Mouse (Mus musculus) splenic B cell, adult 2 months (primary cell): Measurements from ENCODE around the gene Robo1.

Experiments used
- DNase-seq: peaks from one replicate; pipeline ENCODE4 v3.0.0-alpha.2; 2011; ENCODE audit warnings: low read depth, low spot score
- H3K27me3 ChIP-seq: 2 replicates; pipeline ENCODE4 v1.6.1; 2012; ENCODE audit warnings: mild to moderate bottlenecking, low read length, moderate library complexity, mixed read lengths; ENCODE audit not compliant: control insufficient read depth, poor library complexity, insufficient read depth, severe bottlenecking
- H3K36me3 ChIP-seq: 2 replicates; pipeline ENCODE4 v1.6.1; 2012; ENCODE audit warnings: mild to moderate bottlenecking, low read length, moderate library complexity, mixed read lengths; ENCODE audit not compliant: control insufficient read depth, poor library complexity, insufficient read depth, severe bottlenecking

The Robo1 gene

DNA sequence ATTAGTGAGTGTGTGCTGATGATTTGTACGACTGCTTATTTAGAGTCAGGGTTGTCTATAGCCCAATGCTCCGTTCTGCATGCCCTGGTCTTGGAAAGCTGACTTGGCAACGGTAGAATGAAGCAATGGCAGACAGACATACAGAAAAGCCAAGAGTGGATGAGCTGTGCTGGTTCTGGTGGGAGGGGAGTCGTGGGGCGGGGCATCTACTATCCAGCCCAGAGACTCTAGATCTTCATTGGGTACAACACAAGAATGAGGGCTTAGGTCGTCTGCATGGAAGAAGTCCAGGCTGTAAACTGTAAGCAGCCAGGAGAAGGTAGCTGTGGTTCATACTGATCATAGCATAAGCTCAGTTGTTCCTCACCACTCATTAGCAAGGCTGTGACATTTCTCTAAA lies 492.7 kb downstream of the Robo1 start:
- Histone ChIP-seq H3K36me3 (no peaks in the 10 kb centered on the region), H3K27me3 (no peaks in the 10 kb centered on the region)
- DNase-seq, result no peak

DNA sequence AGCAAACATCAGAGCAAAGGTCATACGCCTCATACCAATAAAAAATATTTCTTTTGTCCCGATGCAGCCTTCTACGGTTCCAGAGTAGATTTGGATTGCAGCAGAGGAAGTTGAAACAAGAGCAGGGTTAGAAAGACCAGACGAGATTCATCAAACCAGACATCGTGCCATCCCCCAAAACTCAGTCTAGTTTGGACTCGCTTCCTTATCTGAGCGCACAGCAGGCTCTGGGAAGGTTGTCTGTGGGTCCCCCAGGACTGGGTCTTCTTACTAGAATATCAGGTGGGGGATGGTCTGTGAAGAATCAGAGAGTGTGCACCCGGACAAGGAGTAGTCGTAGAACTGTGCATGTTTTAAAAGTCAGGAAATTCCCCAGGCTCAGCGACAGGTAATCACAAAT lies 500.2 kb downstream of the Robo1 start:
- DNase-seq, result no peak
- no peaks in the 10 kb centered on the region for H3K27me3 ChIP-seq
- H3K36me3 ChIP-seq, result no peaks in the 10 kb centered on the region

DNA sequence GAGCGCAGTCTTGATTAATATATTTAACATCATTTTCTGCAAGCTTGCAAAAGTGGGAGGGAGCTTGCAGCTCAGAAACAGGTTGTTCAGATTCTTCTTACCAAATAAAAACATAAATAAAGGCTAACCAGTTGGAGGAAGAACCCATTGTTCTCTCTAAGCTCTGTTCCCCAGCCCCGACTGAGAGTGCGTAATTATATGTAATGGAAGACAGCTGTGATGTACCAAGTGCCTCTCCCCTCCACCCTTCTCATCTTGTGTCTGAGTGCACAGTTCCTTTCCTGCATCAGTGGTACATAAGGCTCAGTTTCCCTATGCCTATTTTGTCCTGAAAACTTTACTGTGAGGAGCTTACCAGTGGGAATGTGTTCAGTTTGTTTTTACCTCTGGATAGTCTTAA lies 502.8 kb downstream of the Robo1 start:
- no peaks in the 10 kb centered on the region for H3K27me3 ChIP-seq
- H3K36me3 ChIP-seq, result no peaks in the 10 kb centered on the region
- no peak for DNase-seq

DNA sequence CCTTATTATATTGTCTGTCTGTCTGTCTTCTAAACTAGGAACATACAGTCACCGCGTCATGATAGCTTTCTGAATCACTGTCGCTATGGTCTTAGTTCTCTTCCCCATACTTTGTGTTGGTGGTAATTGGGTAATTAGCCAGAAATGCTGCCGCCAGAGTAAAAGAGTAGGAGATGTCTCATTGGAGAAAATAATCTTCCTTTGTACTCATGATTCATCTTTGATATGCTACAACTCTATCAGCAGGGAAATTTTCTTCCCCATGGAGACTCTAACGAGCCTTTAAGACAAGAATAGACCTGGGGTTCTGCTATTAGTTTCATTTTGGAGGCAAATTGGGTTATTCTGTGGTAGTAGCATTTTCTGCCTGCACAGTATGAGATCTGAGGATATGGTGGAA lies 503.4 kb downstream of the Robo1 start:
- DNase-seq, result no peak
- H3K27me3 ChIP-seq, result no peaks in the 10 kb centered on the region
- no peaks in the 10 kb centered on the region for H3K36me3 ChIP-seq

DNA sequence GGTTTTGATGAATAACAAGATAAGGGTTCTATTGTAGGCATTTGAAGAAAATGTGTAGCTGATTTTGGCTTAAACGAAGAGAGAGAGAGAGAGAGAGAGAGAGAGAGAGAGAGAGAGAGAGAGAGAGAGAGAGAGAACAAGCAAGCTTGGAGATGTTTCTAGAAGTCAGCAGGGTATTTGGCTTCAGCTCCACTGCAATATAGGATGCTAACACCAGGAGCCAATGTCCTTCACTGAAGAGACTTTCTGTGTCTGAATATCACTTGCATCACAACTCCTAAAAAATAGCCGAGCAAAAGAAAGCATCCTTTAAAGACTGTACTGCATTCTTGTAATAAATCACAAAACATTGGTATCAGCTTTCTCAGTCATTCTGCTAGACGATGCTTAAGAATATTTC lies 503.8 kb downstream of the Robo1 start:
- DNase-seq, result no peak
- no peaks in the 10 kb centered on the region for H3K27me3 ChIP-seq

DNA sequence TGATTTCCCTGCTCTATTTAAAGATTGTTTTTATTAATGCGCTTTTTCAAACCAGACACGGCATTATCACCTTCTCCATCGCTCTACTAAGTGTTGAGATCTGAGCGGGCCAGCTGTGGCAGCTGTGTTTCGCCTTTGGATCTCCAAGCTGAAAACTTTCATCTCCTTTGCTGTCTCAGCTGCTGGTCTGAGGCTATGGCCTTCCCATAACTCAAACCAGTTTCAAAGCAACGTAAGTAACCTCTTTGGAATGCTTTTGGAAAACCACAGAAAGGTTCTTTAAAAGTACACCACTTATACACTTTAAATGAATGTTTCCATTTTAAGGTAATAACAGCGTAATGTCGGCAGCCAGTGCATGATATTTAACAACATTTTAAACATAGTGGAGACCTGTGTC lies 520.3 kb downstream of the Robo1 start:
- no peaks in the 10 kb centered on the region for H3K27me3 ChIP-seq
- no peaks in the 10 kb centered on the region for H3K36me3 ChIP-seq
- DNase-seq, result no peak

More for the DNA sequence above, 503.8 kb downstream of the Robo1 start:
- no peaks in the 10 kb centered on the region for H3K36me3 ChIP-seq

DNA sequence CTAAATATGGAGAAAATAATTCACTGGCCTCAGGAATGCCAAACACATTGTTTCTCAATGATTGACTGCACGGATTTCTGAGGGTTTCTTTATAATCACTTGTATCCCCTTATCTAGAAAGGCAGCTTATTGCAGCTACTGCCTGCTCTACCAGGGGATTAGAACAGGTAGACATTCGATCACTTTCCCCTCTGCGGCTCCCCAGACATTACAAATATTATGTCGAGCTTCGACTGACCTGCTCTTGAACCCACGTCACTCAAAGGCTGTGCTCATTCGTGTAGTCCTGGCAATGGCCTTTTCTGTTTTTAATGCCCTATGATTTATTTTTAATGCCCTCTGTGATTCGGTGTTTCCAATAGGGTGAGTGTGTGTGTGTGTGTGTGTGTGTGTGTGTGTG lies 521.4 kb downstream of the Robo1 start:
- Histone ChIP-seq H3K27me3 (no peaks in the 10 kb centered on the region), H3K36me3 (no peaks in the 10 kb centered on the region)
- no peak for DNase-seq

DNA sequence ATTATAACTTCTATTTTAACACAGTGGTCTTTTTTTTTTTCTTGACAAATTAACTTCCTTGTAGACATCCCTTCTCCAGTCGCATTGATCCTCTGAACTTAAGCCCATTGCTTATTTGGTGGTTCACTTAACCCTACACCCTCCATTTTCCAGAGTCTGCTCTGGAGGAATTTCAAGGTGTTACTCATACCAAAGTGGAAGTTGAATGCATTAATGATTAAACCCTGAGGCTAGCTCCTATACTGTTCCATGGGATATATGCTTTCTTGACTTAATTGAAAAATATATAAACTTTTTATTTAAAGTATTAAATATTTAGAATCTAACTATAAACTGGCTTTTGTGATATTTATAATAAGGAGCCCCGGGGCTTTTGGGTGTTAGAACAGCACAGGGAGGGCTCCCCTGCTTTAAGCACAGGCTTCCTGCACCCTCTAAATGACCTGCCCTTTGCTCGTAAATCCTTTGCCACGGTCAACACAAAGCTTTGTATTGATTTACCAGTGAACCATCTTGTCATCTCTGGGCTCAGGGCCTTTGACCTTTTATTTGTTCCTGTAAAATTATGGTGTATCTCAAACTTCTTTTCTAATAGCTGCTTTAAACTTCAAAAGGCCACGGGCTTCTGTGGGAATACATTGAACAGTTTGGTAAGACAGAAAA lies 522.4 kb downstream of the Robo1 start:
- no peaks in the 10 kb centered on the region for H3K36me3 ChIP-seq
- DNase-seq, result no peak

DNA sequence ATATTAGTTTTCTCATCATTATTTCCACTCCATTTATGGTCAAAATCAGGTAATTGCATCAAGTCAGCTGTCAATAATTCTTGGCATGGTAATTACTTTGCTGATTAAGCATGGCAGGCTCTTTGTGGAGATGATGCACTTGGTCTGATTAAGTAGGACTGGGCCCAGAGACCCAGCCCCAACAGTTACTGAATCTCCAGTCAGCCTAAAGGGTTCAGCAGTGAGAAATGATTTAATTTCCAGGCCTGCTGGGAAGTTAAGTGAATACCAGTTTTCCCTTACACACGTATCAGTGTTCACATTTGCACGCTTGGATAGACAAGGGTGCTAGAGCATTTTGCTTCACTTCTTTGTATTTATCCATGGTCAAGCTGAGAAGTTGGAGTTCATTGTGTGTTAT lies 526.2 kb downstream of the Robo1 start:
- no peak for DNase-seq
- Histone ChIP-seq H3K27me3 (no peaks in the 10 kb centered on the region), H3K36me3 (no peaks in the 10 kb centered on the region)

More for the DNA sequence above, 522.4 kb downstream of the Robo1 start:
- no peaks in the 10 kb centered on the region for H3K27me3 ChIP-seq

DNA sequence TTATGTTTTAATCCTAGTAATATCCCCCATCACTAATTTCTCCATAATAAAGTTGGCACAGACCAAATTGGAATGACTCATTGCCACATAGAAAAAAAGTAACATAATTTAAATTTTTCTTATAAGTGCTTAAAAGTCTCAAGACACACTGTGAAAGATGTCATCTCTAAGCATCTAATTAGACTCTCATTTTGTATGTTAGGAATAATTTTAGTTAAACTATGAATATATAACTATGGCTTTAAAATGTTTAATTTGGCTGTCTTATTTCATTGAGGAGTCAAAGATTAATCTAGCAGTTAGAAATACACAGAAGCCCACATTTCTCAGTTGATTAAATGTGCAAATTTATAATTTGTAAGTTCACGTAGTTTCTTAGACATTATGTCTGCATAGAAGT lies 530.9 kb downstream of the Robo1 start:
- H3K36me3 ChIP-seq, result no peaks in the 10 kb centered on the region
- DNase-seq, result no peak
- no peaks in the 10 kb centered on the region for H3K27me3 ChIP-seq

DNA sequence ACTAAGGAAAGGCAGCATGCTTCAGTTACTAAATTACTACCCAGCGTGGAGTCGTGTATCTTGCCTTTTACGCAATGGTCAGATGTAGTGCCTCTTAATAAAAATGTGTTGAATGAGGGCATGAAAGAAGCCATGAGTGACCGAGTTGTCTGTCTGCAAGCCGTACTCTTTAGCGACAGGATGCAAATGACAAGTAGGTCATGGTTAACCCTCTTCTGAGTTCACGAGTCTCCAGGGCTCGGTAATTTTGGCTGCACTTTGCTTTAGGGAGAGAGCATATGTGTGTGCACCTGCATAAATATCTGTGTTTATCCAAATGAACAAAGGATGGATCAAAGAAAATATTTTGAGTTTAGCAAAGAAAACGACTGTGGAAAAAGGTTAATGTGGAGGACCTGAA lies 533.0 kb downstream of the Robo1 start:
- H3K36me3 ChIP-seq, result no peaks in the 10 kb centered on the region
- no peak for DNase-seq
- H3K27me3 ChIP-seq, result no peaks in the 10 kb centered on the region

DNA sequence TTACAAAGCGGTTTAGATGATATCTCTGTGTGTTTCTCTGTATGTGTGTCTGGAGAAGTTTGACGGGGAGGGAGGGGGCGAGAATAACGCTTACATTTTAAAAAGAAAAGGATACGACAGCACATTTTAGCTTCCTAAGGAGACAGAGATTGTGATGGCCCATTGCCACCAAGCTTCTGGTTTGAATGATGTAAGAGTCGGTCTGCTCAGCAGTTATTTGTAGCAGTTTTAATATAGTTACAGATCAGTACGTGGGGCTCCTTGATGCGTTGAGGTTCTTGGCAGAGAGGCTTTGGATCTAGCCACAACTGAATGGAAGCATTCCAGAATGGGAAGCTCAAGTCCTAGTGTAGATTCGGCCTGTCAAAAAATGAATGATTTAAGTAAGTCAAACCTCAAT lies 546.0 kb downstream of the Robo1 start:
- H3K36me3 ChIP-seq, result no peaks in the 10 kb centered on the region
- H3K27me3 ChIP-seq, result no peaks in the 10 kb centered on the region
- DNase-seq, result no peak

DNA sequence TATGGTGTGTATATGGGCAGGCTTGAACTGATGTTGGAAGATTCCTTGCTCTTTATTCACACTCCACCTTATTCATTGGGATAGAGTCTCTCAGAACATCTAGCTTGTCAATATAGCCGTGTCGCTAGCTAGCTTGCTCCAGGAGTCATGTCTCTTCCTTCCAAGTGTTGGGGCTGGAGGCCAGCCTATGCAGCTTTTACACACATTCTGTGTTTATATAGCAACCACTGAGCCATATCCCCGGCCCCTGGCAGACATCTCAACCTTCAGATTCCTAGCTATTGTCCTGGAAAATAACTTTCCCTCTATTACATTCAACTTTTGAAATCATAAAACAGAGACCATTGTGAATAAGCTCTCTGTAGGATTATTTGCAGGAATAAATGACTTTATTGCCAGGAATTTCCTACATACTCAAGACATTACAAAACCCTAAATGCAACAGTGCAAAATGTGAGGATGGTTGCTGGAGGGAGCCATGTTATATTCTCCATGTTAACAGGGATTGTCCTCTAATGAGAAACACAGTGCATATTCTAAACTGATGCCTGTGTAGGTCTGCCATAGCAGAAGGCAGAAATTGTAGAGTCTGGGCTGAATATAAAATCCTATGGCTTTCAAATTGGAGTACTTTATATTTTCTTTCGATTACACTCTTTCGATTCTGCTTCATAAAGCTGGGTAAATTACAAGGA lies 546.9 kb downstream of the Robo1 start:
- no peaks in the 10 kb centered on the region for H3K36me3 ChIP-seq
- no peak for DNase-seq

DNA sequence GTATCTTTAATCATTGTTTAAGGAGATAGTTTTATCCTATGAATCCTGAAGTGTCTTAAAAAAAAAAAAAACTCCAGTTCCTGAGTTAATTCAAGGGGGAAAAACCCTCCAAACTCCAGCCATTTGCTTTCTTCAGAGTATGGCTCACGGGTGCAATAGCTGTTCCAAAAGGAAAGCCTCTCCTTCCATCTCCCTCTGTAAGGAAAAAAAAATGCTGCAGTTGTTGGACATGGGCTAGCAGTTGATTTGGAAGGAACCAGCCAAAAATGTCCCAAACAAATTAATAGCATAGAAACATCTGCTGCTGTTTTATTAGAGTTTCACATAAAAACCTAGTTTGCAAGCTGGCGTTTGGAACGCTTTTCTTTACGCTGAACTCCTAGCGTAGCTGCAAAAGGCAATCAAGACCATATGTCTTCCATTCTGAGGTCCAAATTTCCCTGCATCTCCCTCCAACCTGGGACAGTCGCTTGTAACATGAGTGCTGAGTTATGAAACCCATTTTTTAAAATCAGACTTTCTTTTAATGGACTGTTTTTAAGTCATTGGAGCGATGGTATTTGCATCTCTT lies 553.7 kb downstream of the Robo1 start:
- no peaks in the 10 kb centered on the region for H3K27me3 ChIP-seq
- DNase-seq, result no peak
- H3K36me3 ChIP-seq, result no peaks in the 10 kb centered on the region

More for the DNA sequence above, 546.9 kb downstream of the Robo1 start:
- H3K27me3 ChIP-seq, result no peaks in the 10 kb centered on the region

DNA sequence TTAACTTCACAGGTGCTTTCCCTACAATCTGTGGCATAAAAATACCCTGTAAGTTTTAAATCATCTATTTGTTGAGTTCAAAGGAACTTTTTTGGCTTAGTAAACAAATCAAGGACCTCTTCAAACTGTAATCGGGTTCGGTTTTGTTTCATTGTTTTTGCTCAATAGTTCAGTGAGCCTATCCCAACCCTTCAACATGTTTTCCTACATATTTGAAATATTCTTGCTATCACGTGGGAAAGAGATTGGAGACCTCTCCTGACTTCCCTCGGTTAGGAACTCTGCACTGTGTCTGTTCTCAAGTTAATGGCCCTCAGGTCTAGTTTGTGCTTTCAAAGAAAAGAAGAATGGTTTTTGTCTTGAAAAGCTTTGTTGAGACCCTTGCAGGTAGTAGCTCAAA lies 557.9 kb downstream of the Robo1 start:
- no peak for DNase-seq

More for the DNA sequence above, 557.9 kb downstream of the Robo1 start:
- no peaks in the 10 kb centered on the region for H3K27me3 ChIP-seq
- H3K36me3 ChIP-seq, result no peaks in the 10 kb centered on the region
